Mouse (Mus musculus) heart, postnatal 0 days (tissue): ENCODE results near the gene Srrm1. TPM values are rescaled to one million over a fixed set of nuclear protein-coding genes. Genes with fewer than 3 reads are reported as not detected.

Source experiments
- ATAC-seq: fragments of 200-750 bp; cut with Nextera tagmentation; 2 replicates; pipeline ENCODE4 v1.8.0; 2017; ENCODE audit warnings: low read depth, moderate number of reproducible peaks, moderate library complexity; ENCODE audit not compliant: insufficient read depth
- DNase-seq: peaks from one replicate; pipeline ENCODE4 v3.0.0-alpha.2; 2016; ENCODE audit warnings: low spot score
- H3K27ac ChIP-seq: fragments of 300-500 bp; sonication (generic); 2 replicates; pipeline ENCODE4 v1.5.1; 2014; ENCODE audit warnings: low read depth, mild to moderate bottlenecking
- H3K27me3 ChIP-seq: fragments of 300-500 bp; sonication (generic); 2 replicates; pipeline ENCODE4 v1.6.1; 2014; ENCODE audit warnings: low read length, mixed read lengths; ENCODE audit not compliant: control insufficient read depth, insufficient read depth
- H3K36me3 ChIP-seq: fragments of 300-500 bp; sonication (generic); replicated peaks from 2 replicates; pipeline ENCODE4 v1.6.1; 2014; ENCODE audit warnings: low read length, mixed read lengths; ENCODE audit not compliant: control insufficient read depth, insufficient read depth
- H3K4me1 ChIP-seq: fragments of 300-500 bp; sonication (generic); 2 replicates; pipeline ENCODE4 v1.6.1; 2014; ENCODE audit warnings: antibody characterized with exemption; ENCODE audit not compliant: control insufficient read depth, insufficient read depth
- H3K4me2 ChIP-seq: fragments of 300-500 bp; sonication (generic); 2 replicates; pipeline ENCODE4 v1.6.1; 2014; ENCODE audit warnings: low read depth, mild to moderate bottlenecking, low read length, moderate library complexity
- H3K4me3 ChIP-seq: fragments of 300-500 bp; sonication (generic); 2 replicates; pipeline ENCODE4 v1.5.1; 2014; ENCODE audit warnings: low read depth, low read length
- H3K9ac ChIP-seq: fragments of 300-500 bp; sonication (generic); replicated peaks from 2 replicates; pipeline ENCODE4 v1.6.1; 2014; ENCODE audit warnings: low read depth, low read length, mixed read lengths
- H3K9me3 ChIP-seq: fragments of 300-500 bp; sonication (generic); replicated peaks from 2 replicates; pipeline ENCODE4 v1.6.1; 2016; ENCODE audit warnings: low read length; ENCODE audit not compliant: control insufficient read depth
- CTCF ChIP-seq: IDR thresholded peaks from 2 replicates; pipeline ENCODE4 v1.5.1; 2016; ENCODE audit warnings: antibody characterized with exemption, control low read depth, low read depth
- EP300 ChIP-seq: IDR thresholded peaks from 2 replicates; pipeline ENCODE4 v1.6.1; 2016; ENCODE audit warnings: antibody characterized with exemption, low read depth
- WGBS: fragments of 180-500 bp; shearing (Covaris S2); extraction: QIAGEN DNeasy Blood & Tissue Kit; methylation state at CpG from one replicate; pipeline ENCODE4 v1.1.7; 2014; 5-methylcytosine and 5-hydroxymethylcytosine counted together
- polyA plus RNA-seq: library from polyadenylated mRNA; unstranded; fragments of >200 nt; fragmentation: Nextera tagmentation; extraction: Ambion mirVana; gene quantifications from 2 replicates; pipeline ENCODE4 v1.2.1, GENCODE M21; 2015
- total RNA-seq: library from RNA; depleted of rRNA; stranded (reverse); fragments of >200 nt; gene quantifications from 2 replicates; pipeline ENCODE4 v1.2.3, GENCODE M21; 2014; ENCODE audit warnings: low replicate concordance

Srrm1 gene
- total and polyA plus RNA-seq, 2 experiments from 2014 or later: 22.6 to 99.6 TPM

DNA sequence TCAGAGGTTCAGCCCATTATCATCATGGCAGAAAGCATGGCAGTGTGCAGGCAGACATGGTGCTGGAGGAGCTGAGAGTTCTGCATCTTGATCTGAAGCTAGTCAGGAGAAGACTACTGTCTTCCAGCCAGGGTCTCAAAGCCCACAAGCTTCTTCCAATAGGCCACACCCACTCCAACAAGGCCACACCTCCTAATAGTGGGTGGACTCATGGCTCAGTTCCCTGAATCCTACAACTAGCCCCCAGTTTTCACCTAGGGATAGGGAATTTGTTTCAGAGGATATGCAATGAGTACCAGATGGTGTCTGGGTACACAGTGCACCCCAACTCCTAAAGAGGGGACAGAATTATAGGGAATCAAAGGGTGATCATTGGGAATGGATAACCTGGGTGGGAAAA is 56.6 kb downstream of the Srrm1 start:
- Histone ChIP-seq H3K4me2 (no peak overlapping the region), H3K9me3 (no peaks in the 10 kb centered on the region), H3K4me1 (peaks cover 21% of the 10 kb centered on the region), H3K27me3 (no peaks in the 10 kb centered on the region), H3K36me3 (no peaks in the 10 kb centered on the region), H3K27ac (no peak overlapping the region), H3K4me3 (no peak overlapping the region), H3K9ac (no peak overlapping the region)
- ATAC-seq: no peak
- no peak for TF ChIP-seq EP300
- no peak for DNase-seq

DNA sequence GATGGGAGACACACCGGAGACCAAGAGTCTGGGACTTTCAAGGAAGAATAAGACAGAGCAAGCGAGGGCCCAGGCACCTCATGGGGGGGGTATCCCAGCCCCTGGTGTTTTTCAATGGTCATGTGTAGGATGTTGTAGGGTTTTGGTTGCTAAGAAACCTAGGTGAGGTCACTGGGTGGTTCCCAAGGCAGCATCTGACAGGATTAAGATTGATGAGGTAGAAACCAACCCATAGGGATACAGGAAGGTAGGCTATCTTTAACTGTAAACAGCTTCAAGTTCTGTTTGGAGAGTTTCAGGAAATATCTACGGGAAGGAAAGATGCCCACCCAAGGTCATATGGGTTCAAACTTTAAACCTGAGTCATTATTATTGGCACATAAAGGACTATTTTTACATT is 59.3 kb downstream of the Srrm1 start:
- H3K9ac ChIP-seq: no peak overlapping the region
- no peak overlapping the region for H3K4me3 ChIP-seq
- H3K4me1 ChIP-seq: peaks cover 27% of the 10 kb centered on the region
- TF ChIP-seq EP300: no peak
- TF ChIP-seq CTCF: no peak
- ATAC-seq (no peak), DNase-seq (no peak)
- H3K27me3 ChIP-seq: no peaks in the 10 kb centered on the region
- H3K27ac ChIP-seq: no peak overlapping the region
- no peaks in the 10 kb centered on the region for H3K36me3 ChIP-seq
- H3K9me3 ChIP-seq: no peaks in the 10 kb centered on the region
- H3K4me2 ChIP-seq: no peak overlapping the region
- 77% methylated on average over 3 of the region's 3 CpGs for WGBS

DNA sequence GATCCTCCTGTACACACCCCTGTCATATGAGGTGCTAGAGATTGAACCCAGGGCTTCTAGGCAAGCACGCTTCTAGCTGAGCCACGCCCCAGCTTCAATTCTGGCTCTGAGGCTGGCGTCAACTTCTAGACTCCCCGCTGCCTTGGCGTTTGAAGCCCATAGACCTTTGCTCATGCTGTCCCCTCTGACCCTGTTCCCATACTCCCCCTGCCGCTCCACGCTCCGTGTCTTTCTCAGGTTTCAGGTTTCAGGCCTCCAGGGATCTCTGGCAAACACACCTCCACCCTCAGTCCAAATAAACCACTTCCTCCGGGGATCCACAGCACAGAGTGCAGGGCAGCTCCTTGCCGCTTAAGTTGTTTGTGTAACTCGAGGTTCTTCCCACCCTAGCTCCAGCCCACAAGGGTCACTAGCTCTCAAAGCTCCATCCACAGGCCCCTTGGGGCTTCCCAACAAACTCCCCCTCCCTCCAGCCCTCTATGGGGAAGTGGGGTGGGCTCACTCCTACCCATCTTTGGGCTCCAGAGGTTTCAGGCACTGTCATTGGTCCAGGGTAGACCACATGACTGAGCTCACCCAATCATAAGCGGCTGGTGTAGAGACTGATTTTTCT is 60.5 kb downstream of the Srrm1 start:
- no peak overlapping the region for H3K4me3 ChIP-seq

DNA sequence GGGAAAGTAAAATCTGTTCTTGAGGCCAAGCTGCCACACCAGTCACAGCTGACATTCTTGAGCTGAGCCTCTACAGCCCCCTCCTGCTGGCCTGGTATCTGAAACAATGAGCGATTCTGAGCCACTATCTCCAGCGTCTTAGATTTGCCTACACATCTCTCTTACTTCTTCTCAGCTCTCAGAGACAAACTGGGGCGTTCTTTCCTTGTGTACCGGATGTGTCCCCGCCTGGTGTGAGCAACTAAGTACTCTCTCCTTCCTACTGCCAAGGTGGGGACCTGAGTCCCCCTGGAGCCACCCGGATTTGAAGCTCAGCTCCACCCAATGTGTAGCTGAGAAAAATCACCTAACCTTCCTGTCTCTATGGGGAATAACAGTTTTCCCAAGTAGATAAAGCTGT is 61.3 kb downstream of the Srrm1 start:
- WGBS: 31% methylated on average over 6 of the region's 6 CpGs
- H3K27me3 ChIP-seq: no peaks in the 10 kb centered on the region
- peak overlapping the region; percentile 26; the same call in 1 of the 2 replicates for H3K27ac ChIP-seq

More for the DNA sequence above, 60.5 kb downstream of the Srrm1 start:
- Histone ChIP-seq H3K4me2 (no peak overlapping the region; the same call in 1 of the 2 replicates), H3K27me3 (no peaks in the 10 kb centered on the region), H3K9me3 (no peaks in the 10 kb centered on the region), H3K4me1 (peaks cover 24% of the 10 kb centered on the region), H3K36me3 (no peaks in the 10 kb centered on the region), H3K9ac (no peak overlapping the region), H3K27ac (0 out of 2 replicates have a peak overlapping the region, but pooled peaks have one; percentile 10)
- 17% methylated on average over 12 of the region's 12 CpGs for WGBS
- ATAC-seq: peak; percentile 64
- DNase-seq: peak; percentile 60
- no peak for TF ChIP-seq EP300
- no peak for TF ChIP-seq CTCF

DNA sequence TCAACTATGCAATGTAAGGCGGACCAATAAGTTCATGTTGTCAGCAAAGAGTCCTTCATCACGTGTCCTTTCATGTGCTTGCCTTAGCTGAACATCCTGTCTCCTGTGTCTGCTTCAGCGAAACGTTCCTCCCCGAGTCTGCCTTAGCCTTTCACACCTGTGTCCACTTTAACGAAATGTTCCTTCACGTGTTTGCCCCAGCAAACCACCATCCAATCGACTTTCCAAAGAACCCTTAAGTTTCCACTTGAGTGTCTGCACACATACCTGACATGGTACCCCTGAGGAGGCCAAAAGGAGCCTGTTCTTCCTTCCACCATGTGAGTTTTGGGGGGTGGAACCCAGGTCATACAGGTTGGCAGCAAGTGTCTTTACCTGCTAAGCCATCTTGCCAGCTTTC is 61.9 kb downstream of the Srrm1 start:
- Histone ChIP-seq H3K4me2 (no peak overlapping the region), H3K27ac (no peak overlapping the region), H3K4me3 (no peak overlapping the region), H3K36me3 (no peaks in the 10 kb centered on the region), H3K9ac (no peak overlapping the region), H3K4me1 (peaks cover 35% of the 10 kb centered on the region), H3K9me3 (no peaks in the 10 kb centered on the region), H3K27me3 (no peaks in the 10 kb centered on the region)
- DNase-seq: no peak
- TF ChIP-seq EP300 (no peak), CTCF (no peak)
- 89% methylated on average over 8 of the region's 8 CpGs for WGBS
- no peak for ATAC-seq

More for the DNA sequence above, 61.3 kb downstream of the Srrm1 start:
- DNase-seq (no peak), ATAC-seq (no peak)
- Histone ChIP-seq H3K9ac (no peak overlapping the region), H3K4me3 (no peak overlapping the region), H3K4me1 (peaks cover 29% of the 10 kb centered on the region), H3K4me2 (no peak overlapping the region), H3K36me3 (no peaks in the 10 kb centered on the region), H3K9me3 (no peaks in the 10 kb centered on the region)
- TF ChIP-seq CTCF (no peak), EP300 (no peak)

DNA sequence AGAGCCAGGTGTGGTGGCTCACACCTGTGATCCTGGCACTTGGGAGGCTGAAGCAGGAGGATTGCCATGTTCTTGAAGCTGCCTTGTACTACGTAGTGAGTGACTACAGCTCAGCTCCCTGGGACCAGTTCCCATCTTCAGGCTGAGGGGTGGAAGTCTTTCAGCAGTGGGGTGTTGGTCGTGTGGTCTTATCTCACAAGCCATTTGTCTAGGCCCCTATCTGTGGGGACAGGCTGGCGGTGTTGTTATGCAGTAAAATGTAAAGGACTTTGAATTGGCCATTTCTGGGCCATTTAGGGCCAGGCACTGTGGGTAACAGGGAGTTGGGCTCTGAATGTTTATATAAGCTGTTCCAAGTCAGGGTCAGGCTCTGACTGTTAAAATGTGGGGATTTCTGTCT is 65.1 kb downstream of the Srrm1 start:
- Histone ChIP-seq H3K9ac (no peak overlapping the region), H3K27ac (peak overlapping the region; percentile 80; the same call in 1 of the 2 replicates), H3K4me3 (no peak overlapping the region), H3K36me3 (no peaks in the 10 kb centered on the region), H3K9me3 (no peaks in the 10 kb centered on the region), H3K4me2 (no peak overlapping the region), H3K27me3 (no peaks in the 10 kb centered on the region), H3K4me1 (peaks cover 42% of the 10 kb centered on the region)
- 59% methylated on average over 3 of the region's 3 CpGs for WGBS
- no peak for DNase-seq
- no peak for ATAC-seq
- no peak for TF ChIP-seq CTCF
- TF ChIP-seq EP300: no peak
